Mouse (Mus musculus) hematopoietic stem cell, adult 5-6 weeks (primary cell): ENCODE data around the gene Bmp5. TPM values are rescaled to one million over a fixed set of nuclear protein-coding genes. Genes with fewer than 3 reads are reported as not detected.
"Not testable (repeated sequence)": the region's sequence is repeated elsewhere in the genome, so short reads cannot be mapped to it uniquely, and the experiment has no call there.

ENCODE experiments used
- ATAC-seq, 2 experiments: fragments of 125-278 bp in 1 of 2; replicated peaks in 1 of 2; 2 replicates each; pipeline ENCODE4 v1.8.0; 2016 to 2017; ENCODE audit warnings: inconsistent platforms in 2 of 2, mild to moderate bottlenecking in 2 of 2, moderate number of reproducible peaks in 2 of 2, low read depth in 1 of 2, moderate TSS enrichment in 1 of 2; ENCODE audit not compliant: low FRiP score in 2 of 2, poor library complexity in 2 of 2, severe bottlenecking in 2 of 2, insufficient read depth in 1 of 2, low TSS enrichment in 1 of 2
- total RNA-seq: library from RNA; stranded (forward); fragments of 172-1452, 232-1000 nt; gene quantifications from 2 replicates; pipeline ENCODE4 v1.2.3, GENCODE M21; 2017

The Bmp5 gene
- total RNA-seq = not detected in 2 replicates

- no peak for ATAC-seq
Observed at GRCm38 (mm10) chr9:75775129-75775845, at the start of gene Bmp5. Gene Bmp5 (plus strand): TSS chr9:75775364.

GRCm38 (mm10) chr9:75760075-75760474, 15.1 kb upstream of the Bmp5 start:
- ATAC-seq = 0 out of 4 replicates have a peak, but pooled peaks of 1 of the 2 experiments have one; percentile 32

- ATAC-seq = no peak
Observed at GRCm38 (mm10) chr9:75761567-75761966, 13.6 kb upstream of the Bmp5 start.

- no peak for ATAC-seq
Observed at GRCm38 (mm10) chr9:75762487-75762886, 12.7 kb upstream of the Bmp5 start.

GRCm38 (mm10) chr9:75764792-75765191, 10.4 kb upstream of the Bmp5 start:
- ATAC-seq = no peak

- no peak for ATAC-seq
Observed at GRCm38 (mm10) chr9:75766521-75766920, 8.6 kb upstream of the Bmp5 start.

- no peak for ATAC-seq
Observed at GRCm38 (mm10) chr9:75769042-75769441, 6.1 kb upstream of the Bmp5 start.

- ATAC-seq = no peak
Observed at GRCm38 (mm10) chr9:75776153-75776552, 989 bp downstream of the Bmp5 start.

GRCm38 (mm10) chr9:75778762-75779346, 3.7 kb downstream of the Bmp5 start:
- no peak for ATAC-seq

GRCm38 (mm10) chr9:75780558-75781276, 5.6 kb downstream of the Bmp5 start:
- no peak for ATAC-seq

GRCm38 (mm10) chr9:75781600-75781999, 6.4 kb downstream of the Bmp5 start:
- ATAC-seq = no peak

- no peak for ATAC-seq
Observed at GRCm38 (mm10) chr9:75783573-75783972, 8.4 kb downstream of the Bmp5 start.

- ATAC-seq = no peak
Observed at GRCm38 (mm10) chr9:75785959-75786358, 10.8 kb downstream of the Bmp5 start.

GRCm38 (mm10) chr9:75787121-75787520, 12.0 kb downstream of the Bmp5 start:
- ATAC-seq = no peak

- ATAC-seq = no peak
Observed at GRCm38 (mm10) chr9:75789879-75790428, 14.8 kb downstream of the Bmp5 start.

- ATAC-seq = no peak
Observed at GRCm38 (mm10) chr9:75804940-75805339, 29.8 kb downstream of the Bmp5 start.

GRCm38 (mm10) chr9:75808179-75808578, 33.0 kb downstream of the Bmp5 start:
- not testable (repeated sequence) for ATAC-seq

- ATAC-seq = no peak
Observed at GRCm38 (mm10) chr9:75808659-75809058, 33.5 kb downstream of the Bmp5 start.
